Mouse (Mus musculus) embryonic facial prominence, embryonic 13.5 days (tissue): ENCODE data around the gene Klhl29. TPM values are rescaled to one million over a fixed set of nuclear protein-coding genes. Genes with fewer than 3 reads are reported as not detected.
A peak's percentile ranks its signal among the peaks of the same experiment; 100 is the strongest.

Experiments
- ATAC-seq: fragments of 200-750 bp; cut with Nextera tagmentation; 2 replicates; pipeline ENCODE4 v1.8.0; 2017; ENCODE audit warnings: low read depth; ENCODE audit not compliant: insufficient number of reproducible peaks, insufficient read depth, low FRiP score, low TSS enrichment
- H3K27ac ChIP-seq: fragments of 300-500 bp; sonication (generic); 2 replicates; pipeline ENCODE4 v1.5.1; 2015; ENCODE audit warnings: moderate library complexity, mild to moderate bottlenecking, inconsistent platforms
- H3K27me3 ChIP-seq: fragments of 300-500 bp; sonication (generic); 2 replicates; pipeline ENCODE4 v1.6.1; 2015; ENCODE audit warnings: mild to moderate bottlenecking, inconsistent platforms
- H3K36me3 ChIP-seq: fragments of 300-500 bp; sonication (generic); 2 replicates; pipeline ENCODE4 v1.6.1; 2015; ENCODE audit warnings: mild to moderate bottlenecking, inconsistent platforms
- H3K4me1 ChIP-seq: fragments of 300-500 bp; sonication (generic); 2 replicates; pipeline ENCODE4 v1.6.1; 2015; ENCODE audit warnings: inconsistent platforms
- H3K4me2 ChIP-seq: fragments of 300-500 bp; sonication (generic); 2 replicates; pipeline ENCODE4 v1.6.1; 2015; ENCODE audit warnings: moderate library complexity, mild to moderate bottlenecking, inconsistent platforms
- H3K4me3 ChIP-seq: fragments of 300-500 bp; sonication (generic); 2 replicates; pipeline ENCODE4 v1.5.1; 2015; ENCODE audit warnings: mild to moderate bottlenecking, inconsistent platforms
- H3K9ac ChIP-seq: fragments of 300-500 bp; sonication (generic); 2 replicates; pipeline ENCODE4 v1.6.1; 2015; ENCODE audit warnings: mild to moderate bottlenecking, inconsistent platforms
- H3K9me3 ChIP-seq: fragments of 300-500 bp; sonication (generic); 2 replicates; pipeline ENCODE4 v1.6.1; 2016; ENCODE audit warnings: inconsistent platforms
- WGBS: fragments of 180-500 bp; shearing (Covaris S2); methylation state at CpG from one replicate; pipeline ENCODE4 v1.1.7; 2015; ENCODE audit warnings: mixed read lengths; 5-methylcytosine and 5-hydroxymethylcytosine counted together
- polyA plus RNA-seq: library from polyadenylated mRNA; unstranded; fragments of >200 nt; fragmentation: Nextera tagmentation; extraction: Ambion mirVana; gene quantifications from 2 replicates; pipeline ENCODE4 v1.2.1, GENCODE M21; 2015

Klhl29 gene
- 2.0 and 2.3 TPM in 2 replicates for polyA plus RNA-seq

GRCm38 (mm10) chr12:5375616-5376461, at the start of gene Klhl29:
Gene Klhl29, minus strand, starts transcription at chr12:5375682.
- H3K4me3 ChIP-seq: peak within 1 kb of the TSS; percentile 91
- peak; percentile 89 for ATAC-seq
- peaks cover 18% of the 10 kb centered on the region for H3K27me3 ChIP-seq
- H3K9ac ChIP-seq: peak within 1 kb of the TSS; percentile 84
- H3K4me2 ChIP-seq: peak within 1 kb of the TSS; percentile 99
- 1% methylated on average over 66 of the region's 66 CpGs for WGBS
- H3K36me3 ChIP-seq: no peaks in the 10 kb centered on the region
- H3K27ac ChIP-seq: peak within 1 kb of the TSS; percentile 68
- peaks cover 26% of the 10 kb centered on the region for H3K4me1 ChIP-seq
- no peaks in the 10 kb centered on the region for H3K9me3 ChIP-seq

- Histone ChIP-seq H3K4me2 (no peak overlapping the region), H3K4me3 (no peak overlapping the region), H3K9ac (no peak overlapping the region), H3K36me3 (no peaks in the 10 kb centered on the region), H3K9me3 (no peaks in the 10 kb centered on the region), H3K4me1 (peaks cover 9% of the 10 kb centered on the region), H3K27ac (no peak overlapping the region), H3K27me3 (no peaks in the 10 kb centered on the region)
- 37% methylated on average over 4 of the region's 4 CpGs for WGBS
- no peak for ATAC-seq
Measured at GRCm38 (mm10) chr12:5425276-5425675, 49.8 kb upstream of the Klhl29 start.

GRCm38 (mm10) chr12:5415806-5416205, 40.3 kb upstream of the Klhl29 start:
- H3K27me3 ChIP-seq: no peaks in the 10 kb centered on the region; the same call in 1 of the 2 replicates
- H3K4me2 ChIP-seq: no peak overlapping the region
- WGBS: 45% methylated on average over 3 of the region's 3 CpGs
- no peak overlapping the region for H3K4me3 ChIP-seq
- no peak for ATAC-seq
- peaks cover 14% of the 10 kb centered on the region for H3K4me1 ChIP-seq
- no peak overlapping the region for H3K9ac ChIP-seq
- H3K9me3 ChIP-seq: no peaks in the 10 kb centered on the region
- no peak overlapping the region for H3K27ac ChIP-seq
- no peaks in the 10 kb centered on the region for H3K36me3 ChIP-seq

- Histone ChIP-seq H3K9me3 (no peaks in the 10 kb centered on the region), H3K36me3 (no peaks in the 10 kb centered on the region), H3K27ac (no peak overlapping the region), H3K4me2 (no peak overlapping the region), H3K9ac (no peak overlapping the region), H3K4me1 (peaks cover 24% of the 10 kb centered on the region), H3K27me3 (no peaks in the 10 kb centered on the region; the same call in 1 of the 2 replicates), H3K4me3 (no peak overlapping the region)
- ATAC-seq: no peak
Measured at GRCm38 (mm10) chr12:5413976-5414375, 38.5 kb upstream of the Klhl29 start.

- Histone ChIP-seq H3K4me1 (peaks cover 24% of the 10 kb centered on the region), H3K9me3 (no peaks in the 10 kb centered on the region), H3K9ac (no peak overlapping the region), H3K27me3 (no peaks in the 10 kb centered on the region; the same call in 1 of the 2 replicates), H3K27ac (no peak overlapping the region), H3K36me3 (no peaks in the 10 kb centered on the region), H3K4me3 (no peak overlapping the region), H3K4me2 (no peak overlapping the region)
- ATAC-seq: no peak
- 69% methylated on average over 13 of the region's 13 CpGs for WGBS
Measured at GRCm38 (mm10) chr12:5411761-5412537, 36.5 kb upstream of the Klhl29 start.

GRCm38 (mm10) chr12:5411346-5411745, 35.9 kb upstream of the Klhl29 start:
- Histone ChIP-seq H3K36me3 (no peaks in the 10 kb centered on the region), H3K27ac (0 out of 2 replicates have a peak overlapping the region, but pooled peaks have one; percentile 28), H3K9me3 (no peaks in the 10 kb centered on the region), H3K4me1 (peaks cover 24% of the 10 kb centered on the region), H3K9ac (no peak overlapping the region), H3K27me3 (no peaks in the 10 kb centered on the region; the same call in 1 of the 2 replicates), H3K4me2 (no peak overlapping the region), H3K4me3 (no peak overlapping the region)
- 74% methylated on average over 4 of the region's 4 CpGs for WGBS
- ATAC-seq: no peak

GRCm38 (mm10) chr12:5410391-5411115, 35.1 kb upstream of the Klhl29 start:
- H3K36me3 ChIP-seq: no peaks in the 10 kb centered on the region

GRCm38 (mm10) chr12:5407175-5407574, 31.7 kb upstream of the Klhl29 start:
- Histone ChIP-seq H3K4me3 (no peak overlapping the region), H3K36me3 (no peaks in the 10 kb centered on the region), H3K4me2 (no peak overlapping the region), H3K9me3 (no peaks in the 10 kb centered on the region), H3K27me3 (no peaks in the 10 kb centered on the region; the same call in 1 of the 2 replicates), H3K27ac (no peak overlapping the region), H3K4me1 (peaks cover 16% of the 10 kb centered on the region), H3K9ac (no peak overlapping the region)
- ATAC-seq: no peak
- 79% methylated on average over 8 of the region's 8 CpGs for WGBS

More at GRCm38 (mm10) chr12:5410391-5411115, 35.1 kb upstream of the Klhl29 start:
- peaks cover 20% of the 10 kb centered on the region for H3K4me1 ChIP-seq
- H3K4me2 ChIP-seq: peak overlapping the region; percentile 53
- no peaks in the 10 kb centered on the region; the same call in 1 of the 2 replicates for H3K27me3 ChIP-seq
- H3K9me3 ChIP-seq: no peaks in the 10 kb centered on the region
- no peak overlapping the region for H3K9ac ChIP-seq
- 5% methylated on average over 16 of the region's 16 CpGs for WGBS
- 0 out of 2 replicates have a peak overlapping the region, but pooled peaks have one; percentile 28 for H3K27ac ChIP-seq
- ATAC-seq: peak; percentile 81
- H3K4me3 ChIP-seq: peak overlapping the region; percentile 20

- H3K36me3 ChIP-seq: no peaks in the 10 kb centered on the region
- H3K9me3 ChIP-seq: no peaks in the 10 kb centered on the region
- no peak overlapping the region for H3K27ac ChIP-seq
- H3K4me1 ChIP-seq: peaks cover 6% of the 10 kb centered on the region
- no peak for ATAC-seq
- 53% methylated on average over 5 of the region's 5 CpGs for WGBS
- no peak overlapping the region for H3K4me2 ChIP-seq
- no peak overlapping the region for H3K9ac ChIP-seq
- H3K27me3 ChIP-seq: no peaks in the 10 kb centered on the region
- H3K4me3 ChIP-seq: no peak overlapping the region
Measured at GRCm38 (mm10) chr12:5397423-5397822, 21.9 kb upstream of the Klhl29 start.

- no peak for ATAC-seq
- Histone ChIP-seq H3K36me3 (no peaks in the 10 kb centered on the region), H3K27ac (no peak overlapping the region), H3K27me3 (no peaks in the 10 kb centered on the region), H3K4me1 (peaks cover 6% of the 10 kb centered on the region), H3K4me2 (no peak overlapping the region), H3K9ac (no peak overlapping the region), H3K4me3 (no peak overlapping the region), H3K9me3 (no peaks in the 10 kb centered on the region)
- WGBS: 32% methylated on average over 3 of the region's 3 CpGs
Measured at GRCm38 (mm10) chr12:5395188-5395587, 19.7 kb upstream of the Klhl29 start.

GRCm38 (mm10) chr12:5387112-5387511, 11.6 kb upstream of the Klhl29 start:
- H3K9me3 ChIP-seq: no peaks in the 10 kb centered on the region
- no peaks in the 10 kb centered on the region for H3K4me1 ChIP-seq
- H3K27me3 ChIP-seq: no peaks in the 10 kb centered on the region
- no peak overlapping the region for H3K4me2 ChIP-seq
- H3K4me3 ChIP-seq: no peak overlapping the region
- H3K36me3 ChIP-seq: no peaks in the 10 kb centered on the region
- WGBS: 65% methylated on average over 1 of the region's 1 CpGs
- H3K9ac ChIP-seq: no peak overlapping the region
- no peak overlapping the region for H3K27ac ChIP-seq
- no peak for ATAC-seq
